Mouse (Mus musculus) embryonic facial prominence, embryonic 13.5 days (tissue): Measurements from ENCODE around the gene Stra6. TPM values are rescaled to one million over a fixed set of nuclear protein-coding genes. Genes with fewer than 3 reads are reported as not detected.

Source experiments
- ATAC-seq: fragments of 200-750 bp; cut with Nextera tagmentation; 2 replicates; pipeline ENCODE4 v1.8.0; 2017; ENCODE audit warnings: low read depth; ENCODE audit not compliant: insufficient number of reproducible peaks, insufficient read depth, low FRiP score, low TSS enrichment
- H3K27ac ChIP-seq: fragments of 300-500 bp; sonication (generic); 2 replicates; pipeline ENCODE4 v1.5.1; 2015; ENCODE audit warnings: moderate library complexity, mild to moderate bottlenecking, inconsistent platforms
- H3K27me3 ChIP-seq: fragments of 300-500 bp; sonication (generic); 2 replicates; pipeline ENCODE4 v1.6.1; 2015; ENCODE audit warnings: mild to moderate bottlenecking, inconsistent platforms
- H3K36me3 ChIP-seq: fragments of 300-500 bp; sonication (generic); 2 replicates; pipeline ENCODE4 v1.6.1; 2015; ENCODE audit warnings: mild to moderate bottlenecking, inconsistent platforms
- H3K4me1 ChIP-seq: fragments of 300-500 bp; sonication (generic); 2 replicates; pipeline ENCODE4 v1.6.1; 2015; ENCODE audit warnings: inconsistent platforms
- H3K4me2 ChIP-seq: fragments of 300-500 bp; sonication (generic); 2 replicates; pipeline ENCODE4 v1.6.1; 2015; ENCODE audit warnings: moderate library complexity, mild to moderate bottlenecking, inconsistent platforms
- H3K4me3 ChIP-seq: fragments of 300-500 bp; sonication (generic); 2 replicates; pipeline ENCODE4 v1.5.1; 2015; ENCODE audit warnings: mild to moderate bottlenecking, inconsistent platforms
- H3K9ac ChIP-seq: fragments of 300-500 bp; sonication (generic); 2 replicates; pipeline ENCODE4 v1.6.1; 2015; ENCODE audit warnings: mild to moderate bottlenecking, inconsistent platforms
- H3K9me3 ChIP-seq: fragments of 300-500 bp; sonication (generic); 2 replicates; pipeline ENCODE4 v1.6.1; 2016; ENCODE audit warnings: inconsistent platforms
- WGBS: fragments of 180-500 bp; shearing (Covaris S2); methylation state at CpG from one replicate; pipeline ENCODE4 v1.1.7; 2015; ENCODE audit warnings: mixed read lengths; 5-methylcytosine and 5-hydroxymethylcytosine counted together
- polyA plus RNA-seq: library from polyadenylated mRNA; unstranded; fragments of >200 nt; fragmentation: Nextera tagmentation; extraction: Ambion mirVana; gene quantifications from 2 replicates; pipeline ENCODE4 v1.2.1, GENCODE M21; 2015

The Stra6 gene
- polyA plus RNA-seq = 11.5 and 14.3 TPM in 2 replicates

DNA sequence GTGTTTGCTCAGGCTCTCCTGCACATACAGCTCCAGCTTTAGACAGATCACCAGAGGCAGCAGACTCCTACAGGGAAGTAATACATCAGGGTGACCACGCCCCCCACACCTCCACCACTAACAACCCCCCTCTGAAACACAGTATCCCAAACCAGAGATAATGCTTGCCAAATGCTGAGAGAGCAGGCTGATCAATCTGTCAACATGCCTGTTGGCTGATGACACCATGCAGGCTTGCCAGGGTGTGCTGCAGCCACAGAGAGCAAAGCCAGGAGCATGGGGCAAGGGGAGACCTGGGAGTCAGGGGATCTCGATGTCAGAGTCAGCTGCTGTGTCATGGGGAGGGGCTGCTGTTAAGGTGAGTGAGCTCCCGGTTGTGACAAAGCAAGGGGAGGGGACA lies at the start of gene Stra6:
Stra6 (plus strand) TSS at position 258 of the 400 bp plus-strand sequence.
- H3K27ac ChIP-seq = no peak within 1 kb of the TSS
- 19% methylated on average over 3 of the region's 3 CpGs for WGBS
- H3K36me3 ChIP-seq = no peaks in the 10 kb centered on the region
- H3K4me1 ChIP-seq = peaks cover 32% of the 10 kb centered on the region
- no peak within 1 kb of the TSS for H3K4me3 ChIP-seq
- ATAC-seq = no peak
- H3K9me3 ChIP-seq = no peaks in the 10 kb centered on the region
- H3K9ac ChIP-seq = no peak within 1 kb of the TSS
- H3K27me3 ChIP-seq = peaks cover 18% of the 10 kb centered on the region
- no peak within 1 kb of the TSS for H3K4me2 ChIP-seq

GRCm38 (mm10) chr9:58014393-58015160 lies 49.0 kb upstream of the Stra6 start:
- 59% methylated on average over 8 of the region's 8 CpGs for WGBS
- no peak for ATAC-seq

GRCm38 (mm10) chr9:58015856-58016255 lies 47.7 kb upstream of the Stra6 start:
- Histone ChIP-seq H3K4me1 (peaks cover 6% of the 10 kb centered on the region), H3K9ac (no peak overlapping the region), H3K4me3 (no peak overlapping the region), H3K4me2 (no peak overlapping the region), H3K27me3 (no peaks in the 10 kb centered on the region; the same call in 1 of the 2 replicates), H3K9me3 (no peaks in the 10 kb centered on the region), H3K36me3 (no peaks in the 10 kb centered on the region), H3K27ac (no peak overlapping the region)
- WGBS = 78% methylated on average over 6 of the region's 6 CpGs
- no peak for ATAC-seq

More at GRCm38 (mm10) chr9:58014393-58015160, 49.0 kb upstream of the Stra6 start:
- Histone ChIP-seq H3K4me3 (no peak overlapping the region), H3K9ac (no peak overlapping the region), H3K27me3 (no peaks in the 10 kb centered on the region; the same call in 1 of the 2 replicates), H3K4me2 (no peak overlapping the region), H3K9me3 (no peaks in the 10 kb centered on the region), H3K36me3 (no peaks in the 10 kb centered on the region), H3K4me1 (peaks cover 6% of the 10 kb centered on the region), H3K27ac (no peak overlapping the region)

- Histone ChIP-seq H3K4me2 (no peak overlapping the region), H3K9ac (no peak overlapping the region), H3K9me3 (no peaks in the 10 kb centered on the region), H3K4me3 (no peak overlapping the region), H3K4me1 (no peaks in the 10 kb centered on the region), H3K36me3 (no peaks in the 10 kb centered on the region), H3K27ac (no peak overlapping the region), H3K27me3 (no peaks in the 10 kb centered on the region; the same call in 1 of the 2 replicates)
- ATAC-seq = no peak
- 65% methylated on average over 3 of the region's 3 CpGs for WGBS
Observed at GRCm38 (mm10) chr9:58016962-58017361, 46.6 kb upstream of the Stra6 start.

DNA sequence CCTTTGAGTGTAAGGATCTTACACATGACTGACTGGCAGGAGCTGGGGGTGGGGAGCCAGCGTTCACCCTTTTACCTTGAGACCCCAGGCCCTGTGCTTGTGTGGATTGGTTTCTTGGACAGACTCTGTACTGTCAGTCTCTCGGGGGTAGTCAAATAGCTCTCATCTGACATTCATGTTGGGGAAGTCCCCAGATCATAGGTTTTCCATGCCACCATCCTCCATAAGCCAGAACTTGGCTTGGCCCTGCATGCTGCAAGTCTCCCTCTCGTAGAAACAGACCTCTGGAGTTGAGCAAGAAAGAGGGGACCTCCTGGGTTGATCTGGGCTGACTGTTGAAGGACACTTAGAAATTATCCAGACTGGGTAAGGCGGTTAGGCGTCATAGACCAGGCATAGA lies 45.2 kb upstream of the Stra6 start:
- ATAC-seq = no peak
- Histone ChIP-seq H3K4me3 (no peak overlapping the region), H3K9me3 (no peaks in the 10 kb centered on the region), H3K27ac (no peak overlapping the region), H3K4me1 (no peaks in the 10 kb centered on the region), H3K9ac (no peak overlapping the region), H3K27me3 (no peaks in the 10 kb centered on the region; the same call in 1 of the 2 replicates), H3K4me2 (no peak overlapping the region), H3K36me3 (no peaks in the 10 kb centered on the region)
- 84% methylated on average over 5 of the region's 5 CpGs for WGBS

DNA sequence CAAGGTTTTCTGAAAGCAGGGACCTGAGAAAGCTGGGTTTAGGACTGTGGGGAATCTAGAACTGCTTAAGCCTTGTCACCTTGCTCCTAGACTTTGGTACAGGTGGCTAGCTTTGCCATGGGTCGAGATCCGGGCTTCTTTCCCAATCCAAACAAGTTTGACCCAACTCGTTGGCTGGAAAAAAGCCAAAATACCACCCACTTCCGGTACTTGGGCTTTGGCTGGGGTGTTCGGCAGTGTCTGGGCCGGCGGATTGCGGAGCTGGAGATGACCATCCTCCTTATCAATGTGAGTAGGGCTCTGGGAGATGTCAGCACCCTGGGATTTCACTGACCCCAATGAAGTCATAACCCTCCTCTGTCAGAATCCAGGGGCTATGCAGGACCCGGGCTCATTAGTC lies 37.6 kb upstream of the Stra6 start:
- Histone ChIP-seq H3K4me2 (no peak overlapping the region), H3K4me3 (no peak overlapping the region), H3K4me1 (no peaks in the 10 kb centered on the region), H3K27me3 (peaks cover 3% of the 10 kb centered on the region), H3K9me3 (no peaks in the 10 kb centered on the region), H3K9ac (no peak overlapping the region), H3K27ac (no peak overlapping the region), H3K36me3 (no peaks in the 10 kb centered on the region)
- no peak for ATAC-seq
- 90% methylated on average over 9 of the region's 9 CpGs for WGBS

GRCm38 (mm10) chr9:58027426-58028180 lies 36.0 kb upstream of the Stra6 start:
- WGBS = 42% methylated on average over 2 of the region's 2 CpGs

GRCm38 (mm10) chr9:58028841-58029240 lies 34.7 kb upstream of the Stra6 start:
- ATAC-seq = no peak
- WGBS = 70% methylated on average over 5 of the region's 5 CpGs
- no peak overlapping the region for H3K4me2 ChIP-seq

More at GRCm38 (mm10) chr9:58027426-58028180, 36.0 kb upstream of the Stra6 start:
- Histone ChIP-seq H3K36me3 (no peaks in the 10 kb centered on the region), H3K4me1 (no peaks in the 10 kb centered on the region), H3K4me3 (no peak overlapping the region), H3K27ac (no peak overlapping the region), H3K4me2 (no peak overlapping the region), H3K9ac (no peak overlapping the region), H3K27me3 (peaks cover 3% of the 10 kb centered on the region), H3K9me3 (no peaks in the 10 kb centered on the region)
- no peak for ATAC-seq

DNA sequence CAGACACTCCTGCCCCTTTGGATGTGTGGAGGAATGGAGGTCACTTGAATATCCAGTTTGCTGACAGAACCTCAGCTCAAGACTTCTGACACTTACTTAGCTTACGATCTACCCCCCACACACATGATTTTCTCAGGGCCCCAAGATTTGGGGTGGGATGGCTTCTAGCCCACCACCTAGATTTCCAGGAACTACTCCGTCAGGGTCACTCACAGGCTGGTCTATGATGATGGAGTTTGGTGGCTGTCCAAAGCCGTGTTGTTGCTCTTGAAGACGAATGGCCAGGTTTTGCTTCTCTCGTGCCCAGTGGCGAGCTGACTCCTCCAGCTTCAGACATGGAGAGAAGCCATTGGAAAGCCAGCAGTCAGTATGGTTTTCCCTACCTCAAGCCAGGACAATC lies 34.0 kb upstream of the Stra6 start:
- Histone ChIP-seq H3K9me3 (no peaks in the 10 kb centered on the region), H3K4me2 (no peak overlapping the region), H3K9ac (no peak overlapping the region), H3K27ac (no peak overlapping the region), H3K4me3 (no peak overlapping the region), H3K4me1 (no peaks in the 10 kb centered on the region), H3K27me3 (peaks cover 5% of the 10 kb centered on the region), H3K36me3 (no peaks in the 10 kb centered on the region)
- WGBS = 86% methylated on average over 6 of the region's 6 CpGs
- no peak for ATAC-seq

More at GRCm38 (mm10) chr9:58028841-58029240, 34.7 kb upstream of the Stra6 start:
- H3K9me3 ChIP-seq = no peaks in the 10 kb centered on the region
- no peak overlapping the region for H3K9ac ChIP-seq
- no peaks in the 10 kb centered on the region for H3K4me1 ChIP-seq
- H3K27me3 ChIP-seq = peaks cover 5% of the 10 kb centered on the region
- no peak overlapping the region for H3K27ac ChIP-seq
- no peaks in the 10 kb centered on the region for H3K36me3 ChIP-seq
- no peak overlapping the region for H3K4me3 ChIP-seq

- H3K36me3 ChIP-seq = no peaks in the 10 kb centered on the region
- no peak overlapping the region for H3K27ac ChIP-seq
- no peaks in the 10 kb centered on the region for H3K4me1 ChIP-seq
- 76% methylated on average over 5 of the region's 5 CpGs for WGBS
- no peak for ATAC-seq
- H3K9me3 ChIP-seq = no peaks in the 10 kb centered on the region
- peaks cover 10% of the 10 kb centered on the region for H3K27me3 ChIP-seq
- no peak overlapping the region for H3K9ac ChIP-seq
- H3K4me2 ChIP-seq = no peak overlapping the region
- no peak overlapping the region for H3K4me3 ChIP-seq
Observed at GRCm38 (mm10) chr9:58031895-58032294, 31.7 kb upstream of the Stra6 start.

- no peak for ATAC-seq
- Histone ChIP-seq H3K27ac (no peak overlapping the region), H3K27me3 (peaks cover 29% of the 10 kb centered on the region), H3K4me1 (peaks cover 4% of the 10 kb centered on the region; the same call in 1 of the 2 replicates), H3K4me3 (no peak overlapping the region), H3K36me3 (no peaks in the 10 kb centered on the region), H3K9me3 (no peaks in the 10 kb centered on the region), H3K4me2 (no peak overlapping the region), H3K9ac (no peak overlapping the region)
- WGBS = 70% methylated on average over 2 of the region's 2 CpGs
Observed at GRCm38 (mm10) chr9:58035519-58035918, 28.1 kb upstream of the Stra6 start.
